Mouse (Mus musculus) mammary gland, adult 2 months (tissue): ENCODE results near the gene Herpud1. TPM values are rescaled to one million over a fixed set of nuclear protein-coding genes. Genes with fewer than 3 reads are reported as not detected.

Source experiments
- polyA plus RNA-seq: library from polyadenylated mRNA; depleted of rRNA; stranded (reverse); fragments of >200 nt; gene quantifications from 2 replicates; pipeline ENCODE4 v1.2.3, GENCODE M21; 2012; ENCODE audit warnings: low replicate concordance; rRNA removed

Herpud1 gene
- 187 and 260 TPM in 2 replicates for polyA plus RNA-seq

DNA sequence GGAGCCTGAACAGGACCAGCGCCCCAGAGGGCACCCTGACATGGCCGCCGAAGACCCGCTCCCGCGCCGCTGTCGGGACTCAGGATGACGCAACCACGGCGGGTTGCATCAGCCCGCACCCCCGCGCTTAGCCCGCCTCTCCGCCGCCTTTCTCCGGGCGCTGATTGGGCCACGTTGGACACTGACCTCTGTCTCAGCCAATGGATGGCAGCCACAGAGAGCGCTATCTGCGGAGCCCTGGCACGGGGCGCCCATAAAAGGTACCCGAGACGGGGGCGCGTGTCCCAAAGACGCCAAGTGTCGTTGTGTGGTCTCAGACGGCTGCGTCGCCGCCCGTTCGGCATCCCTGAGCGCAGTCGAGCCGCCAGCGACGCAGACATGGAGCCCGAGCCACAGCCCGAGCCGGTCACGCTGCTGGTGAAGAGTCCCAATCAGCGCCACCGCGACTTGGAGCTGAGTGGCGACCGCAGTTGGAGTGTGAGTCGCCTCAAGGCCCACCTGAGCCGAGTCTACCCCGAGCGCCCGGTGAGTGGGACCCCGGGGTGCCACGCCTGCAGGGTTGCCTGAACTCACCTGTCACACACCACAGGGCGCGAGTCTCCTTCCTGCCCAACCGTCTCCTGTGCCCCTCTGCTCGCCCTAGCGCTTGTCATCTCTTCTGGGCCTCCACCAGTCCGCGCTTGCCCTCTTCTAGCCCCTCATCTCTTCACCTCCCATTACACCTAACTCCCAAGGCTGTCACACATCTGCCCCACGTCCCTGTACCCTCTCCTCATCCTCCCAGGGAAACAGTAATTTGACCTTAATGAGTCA lies at the start of gene Herpud1:
Gene Herpud1 (plus strand): TSS at position 225 of the 813 bp plus-strand sequence.

DNA sequence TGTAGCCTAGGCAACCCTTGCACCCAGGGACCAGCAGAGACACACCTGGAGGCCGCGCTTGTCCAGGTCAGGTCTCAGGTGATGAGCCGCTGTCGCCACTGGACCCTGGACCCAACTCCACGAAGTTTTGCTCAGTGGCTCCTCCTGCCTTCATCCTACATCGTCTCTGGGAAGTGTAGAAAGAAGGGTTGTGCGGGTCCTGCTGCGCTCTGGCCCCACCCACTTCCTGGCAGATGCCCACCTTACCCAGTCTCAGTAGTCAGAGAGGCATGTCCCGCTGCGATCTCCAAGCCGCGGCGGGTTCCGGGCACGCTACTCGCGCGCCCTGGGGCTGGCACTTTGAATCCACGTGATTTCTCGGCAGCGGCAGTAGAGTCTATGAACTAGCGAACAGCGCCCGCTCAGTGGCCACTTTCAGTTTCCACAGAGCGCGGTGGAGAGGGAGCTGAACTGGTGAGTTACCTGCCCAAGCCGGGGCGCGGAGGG lies 47.8 kb downstream of the Herpud1 start, which contains the start of gene Nlrc5:
Gene Nlrc5 (plus strand): TSS at position 376 of the 486 bp plus-strand sequence.

Other genes with a start within 250 kb of the Herpud1 start
- gene Mt4, start 249.2 kb upstream of the Herpud1 start, polyA plus RNA-seq: 0.76 and 7.8 TPM in 2 replicates
- 0.81 and 1.4 TPM in 2 replicates for gene Mt3, start 233.8 kb upstream of the Herpud1 start, polyA plus RNA-seq
- gene Mt2, start 213.8 kb upstream of the Herpud1 start, polyA plus RNA-seq: 25.6 and 29.5 TPM in 2 replicates
- 682 and 757 TPM in 2 replicates for gene Mt1, start 207.4 kb upstream of the Herpud1 start, polyA plus RNA-seq
- gene Nup93, start 171.9 kb upstream of the Herpud1 start, polyA plus RNA-seq: 11.8 and 16.8 TPM in 2 replicates
- gene Slc12a3, start 57.2 kb upstream of the Herpud1 start, polyA plus RNA-seq: 0.27 and 0.44 TPM in 2 replicates
- 37.2 and 46.1 TPM in 2 replicates for gene Nlrc5, start 47.9 kb downstream of the Herpud1 start, polyA plus RNA-seq
- gene Cpne2, start 146.6 kb downstream of the Herpud1 start, polyA plus RNA-seq: 59.4 and 84.2 TPM in 2 replicates
- gene Rspry1, start 215.5 kb downstream of the Herpud1 start, polyA plus RNA-seq: 7.0 and 11.1 TPM in 2 replicates
- gene Fam192a, start 215.6 kb downstream of the Herpud1 start, polyA plus RNA-seq: 17.3 and 20.6 TPM in 2 replicates